Mouse (Mus musculus) intestine, embryonic 16.5 days (tissue): ENCODE results near the gene 2010111I01Rik. TPM values are rescaled to one million over a fixed set of nuclear protein-coding genes. Genes with fewer than 3 reads are reported as not detected.
"Not testable (repeated sequence)": the region's sequence is repeated elsewhere in the genome, so short reads cannot be mapped to it uniquely, and the experiment has no call there.

Source experiments
- ATAC-seq: fragments of 200-750 bp; cut with Nextera tagmentation; 2 replicates; pipeline ENCODE4 v1.8.0; 2017; ENCODE audit warnings: moderate TSS enrichment, moderate library complexity
- H3K27ac ChIP-seq: fragments of 300-500 bp; sonication (generic); 2 replicates; pipeline ENCODE4 v1.5.1; 2014; ENCODE audit warnings: mild to moderate bottlenecking, low read length
- H3K27me3 ChIP-seq: fragments of 300-500 bp; sonication (generic); replicated peaks from 2 replicates; pipeline ENCODE4 v1.6.1; 2014; ENCODE audit warnings: low read length, control low read depth, mixed read lengths; ENCODE audit not compliant: control insufficient read depth, insufficient read depth
- H3K36me3 ChIP-seq: fragments of 300-500 bp; sonication (generic); 2 replicates; pipeline ENCODE4 v1.6.1; 2014; ENCODE audit warnings: low read length, control low read depth; ENCODE audit not compliant: control insufficient read depth, insufficient read depth
- H3K4me1 ChIP-seq: fragments of 300-500 bp; sonication (generic); 2 replicates; pipeline ENCODE4 v1.6.1; 2014; ENCODE audit warnings: low read length, control low read depth, mixed read lengths; ENCODE audit not compliant: control insufficient read depth, insufficient read depth
- H3K4me2 ChIP-seq: fragments of 300-500 bp; sonication (generic); 2 replicates; pipeline ENCODE4 v1.6.1; 2014; ENCODE audit warnings: low read depth, low read length, control low read depth
- H3K4me3 ChIP-seq: fragments of 300-500 bp; sonication (generic); 2 replicates; pipeline ENCODE4 v1.5.1; 2014; ENCODE audit warnings: mild to moderate bottlenecking, low read length
- H3K9ac ChIP-seq: fragments of 300-500 bp; sonication (generic); 2 replicates; pipeline ENCODE4 v1.6.1; 2014; ENCODE audit warnings: low read depth, low read length
- H3K9me3 ChIP-seq: fragments of 300-500 bp; sonication (generic); 2 replicates; pipeline ENCODE4 v1.6.1; 2016; ENCODE audit warnings: low read length, control low read depth; ENCODE audit not compliant: control insufficient read depth
- WGBS: fragments of 180-500 bp; shearing (Covaris S2); extraction: QIAGEN DNeasy Blood & Tissue Kit; methylation state at CpG from one replicate; pipeline ENCODE4 v1.1.7; 2014; 5-methylcytosine and 5-hydroxymethylcytosine counted together
- polyA plus RNA-seq: library from polyadenylated mRNA; unstranded; fragments of >200 nt; fragmentation: Nextera tagmentation; extraction: Ambion mirVana; gene quantifications from 2 replicates; pipeline ENCODE4 v1.2.1, GENCODE M21; 2015

The 2010111I01Rik gene
- polyA plus RNA-seq, 1 experiment from 2014 or later, result 98.7 TPM

GRCm38 (mm10) chr13:63304799-63305159 lies 340.1 kb downstream of the 2010111I01Rik start:
- Histone ChIP-seq H3K27ac (no peak overlapping the region), H3K36me3 (peaks cover 13% of the 10 kb centered on the region), H3K9ac (no peak overlapping the region), H3K4me1 (peaks cover 23% of the 10 kb centered on the region), H3K4me3 (no peak overlapping the region), H3K9me3 (no peaks in the 10 kb centered on the region), H3K4me2 (no peak overlapping the region), H3K27me3 (no peaks in the 10 kb centered on the region)
- WGBS, result 60% methylated on average over 3 of the region's 3 CpGs
- ATAC-seq, result no peak

GRCm38 (mm10) chr13:63305160-63306011 lies 340.7 kb downstream of the 2010111I01Rik start:
- peaks cover 13% of the 10 kb centered on the region for H3K36me3 ChIP-seq
- peak; percentile 23; the same call in 1 of the 2 replicates for ATAC-seq
- H3K4me1 ChIP-seq, result peaks cover 23% of the 10 kb centered on the region
- H3K9ac ChIP-seq, result no peak overlapping the region
- no peaks in the 10 kb centered on the region for H3K27me3 ChIP-seq
- H3K27ac ChIP-seq, result 0 out of 2 replicates have a peak overlapping the region, but pooled peaks have one; percentile 21
- 40% methylated on average over 16 of the region's 16 CpGs for WGBS
- no peaks in the 10 kb centered on the region for H3K9me3 ChIP-seq
- no peak overlapping the region for H3K4me3 ChIP-seq
- no peak overlapping the region for H3K4me2 ChIP-seq

DNA sequence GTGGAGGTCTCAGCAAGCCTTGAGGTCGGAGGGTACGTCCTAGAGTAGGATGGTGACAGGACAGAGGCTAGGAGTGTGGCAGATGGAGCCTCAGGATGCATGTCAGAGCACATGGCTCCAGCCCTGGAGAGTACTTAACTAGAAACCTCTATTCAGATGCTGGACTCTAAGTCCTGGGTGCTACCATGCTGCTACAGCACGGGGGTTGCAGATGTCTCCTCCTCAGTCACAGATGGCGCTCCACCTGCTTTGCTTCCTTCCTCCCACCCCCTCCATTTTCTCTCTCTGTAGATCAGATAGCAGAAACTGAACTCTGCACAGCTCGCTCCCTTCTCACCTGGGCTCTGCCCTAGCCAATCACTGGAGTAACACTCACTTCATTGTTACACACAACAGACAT lies 342.1 kb downstream of the 2010111I01Rik start:
- peaks cover 5% of the 10 kb centered on the region; the same call in 1 of the 2 replicates for H3K36me3 ChIP-seq
- WGBS, result 87% methylated on average over 5 of the region's 5 CpGs
- H3K27me3 ChIP-seq, result no peaks in the 10 kb centered on the region
- H3K4me2 ChIP-seq, result no peak overlapping the region
- H3K9ac ChIP-seq, result no peak overlapping the region
- no peak overlapping the region for H3K4me3 ChIP-seq
- no peak overlapping the region for H3K27ac ChIP-seq
- H3K4me1 ChIP-seq, result peaks cover 14% of the 10 kb centered on the region
- H3K9me3 ChIP-seq, result no peaks in the 10 kb centered on the region
- peak; percentile 7; the same call in 1 of the 2 replicates for ATAC-seq

DNA sequence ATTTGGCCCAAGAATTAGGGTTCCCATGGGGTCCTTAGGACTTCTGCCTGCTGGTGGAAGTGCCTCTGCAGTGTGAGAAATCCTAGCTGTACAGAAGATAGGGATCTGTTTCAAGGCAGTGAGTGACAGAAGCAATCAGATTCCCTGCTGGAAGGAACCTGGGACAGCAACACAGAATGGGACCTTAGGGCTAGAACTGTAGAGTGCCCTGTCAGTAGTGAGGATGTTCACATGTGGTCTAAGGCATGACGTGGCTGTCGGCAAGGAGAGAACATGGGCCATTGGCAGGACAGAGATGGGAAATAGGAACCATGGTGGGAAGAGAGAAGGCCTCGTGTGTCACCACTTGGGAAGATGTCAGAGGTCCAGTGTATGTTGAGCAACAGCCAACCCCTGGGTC lies 344.9 kb downstream of the 2010111I01Rik start:
- Histone ChIP-seq H3K9ac (no peak overlapping the region), H3K27me3 (no peaks in the 10 kb centered on the region), H3K4me1 (peaks cover 12% of the 10 kb centered on the region), H3K27ac (no peak overlapping the region), H3K36me3 (peaks cover 2% of the 10 kb centered on the region; the same call in 1 of the 2 replicates), H3K4me2 (no peak overlapping the region), H3K4me3 (no peak overlapping the region), H3K9me3 (no peaks in the 10 kb centered on the region)
- 91% methylated on average over 3 of the region's 3 CpGs for WGBS
- no peak for ATAC-seq

GRCm38 (mm10) chr13:63311156-63311555 lies 346.5 kb downstream of the 2010111I01Rik start:
- no peak for ATAC-seq

DNA sequence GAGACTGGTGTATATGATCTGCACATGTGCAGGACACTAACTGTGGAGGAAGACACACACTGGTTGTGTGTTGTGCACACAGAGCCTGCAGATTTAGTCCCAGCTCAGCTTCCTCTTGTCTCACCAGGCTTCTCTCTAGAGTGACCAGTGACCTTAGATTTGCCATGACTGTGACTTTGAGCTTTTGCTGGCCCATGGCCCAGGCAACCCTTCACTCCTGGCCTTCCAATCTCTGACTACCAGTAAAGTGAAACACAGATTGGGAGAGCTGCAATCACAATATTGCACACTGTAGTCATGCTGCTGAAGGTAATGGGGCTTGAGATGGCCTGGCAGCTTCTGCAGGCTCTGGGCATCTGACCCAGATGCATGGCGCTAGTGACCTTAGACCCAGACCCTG lies 348.6 kb downstream of the 2010111I01Rik start:
- 85% methylated on average over 1 of the region's 1 CpGs for WGBS
- Histone ChIP-seq H3K9me3 (no peaks in the 10 kb centered on the region), H3K4me1 (0 out of 2 replicates have a peak, but pooled peaks cover 3% of the 10 kb centered on the region), H3K36me3 (0 out of 2 replicates have a peak, but pooled peaks cover 3% of the 10 kb centered on the region), H3K4me3 (no peak overlapping the region), H3K4me2 (no peak overlapping the region), H3K27ac (no peak overlapping the region), H3K9ac (no peak overlapping the region), H3K27me3 (no peaks in the 10 kb centered on the region)
- no peak for ATAC-seq

More at GRCm38 (mm10) chr13:63311156-63311555, 346.5 kb downstream of the 2010111I01Rik start:
- 60% methylated on average over 2 of the region's 2 CpGs for WGBS
- Histone ChIP-seq H3K4me1 (0 out of 2 replicates have a peak, but pooled peaks cover 3% of the 10 kb centered on the region), H3K9ac (no peak overlapping the region), H3K27ac (no peak overlapping the region), H3K4me3 (no peak overlapping the region), H3K36me3 (peaks cover 2% of the 10 kb centered on the region; the same call in 1 of the 2 replicates), H3K9me3 (no peaks in the 10 kb centered on the region), H3K27me3 (no peaks in the 10 kb centered on the region), H3K4me2 (no peak overlapping the region)

- Histone ChIP-seq H3K27me3 (no peaks in the 10 kb centered on the region), H3K27ac (no peak overlapping the region), H3K4me2 (no peak overlapping the region), H3K9me3 (no peaks in the 10 kb centered on the region), H3K9ac (no peak overlapping the region), H3K4me3 (no peak overlapping the region), H3K4me1 (0 out of 2 replicates have a peak, but pooled peaks cover 3% of the 10 kb centered on the region), H3K36me3 (0 out of 2 replicates have a peak, but pooled peaks cover 3% of the 10 kb centered on the region)
- 81% methylated on average over 12 of the region's 12 CpGs for WGBS
- 0 out of 2 replicates have a peak, but pooled peaks have one; percentile 15 for ATAC-seq
Measured at GRCm38 (mm10) chr13:63313748-63314607, 349.3 kb downstream of the 2010111I01Rik start.

DNA sequence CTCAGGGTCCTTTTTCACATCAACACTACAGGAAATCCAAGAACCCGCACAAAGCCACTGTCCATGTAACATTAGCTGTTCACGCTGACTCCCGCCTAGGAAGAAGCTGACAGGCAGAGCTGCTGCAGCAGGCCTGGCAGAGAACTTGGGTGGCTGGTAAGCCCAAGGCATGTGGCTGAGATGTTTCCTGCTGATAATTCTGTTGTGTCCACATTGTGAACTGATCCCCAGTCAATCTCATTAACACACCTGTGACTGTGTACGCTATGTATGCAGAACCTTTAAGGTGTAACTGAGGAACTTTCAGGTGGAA lies 349.9 kb downstream of the 2010111I01Rik start:
- no peak overlapping the region for H3K4me3 ChIP-seq
- H3K4me2 ChIP-seq, result no peak overlapping the region
- H3K9me3 ChIP-seq, result no peaks in the 10 kb centered on the region
- no peak overlapping the region for H3K9ac ChIP-seq
- no peak for ATAC-seq
- no peak overlapping the region for H3K27ac ChIP-seq
- H3K4me1 ChIP-seq, result 0 out of 2 replicates have a peak, but pooled peaks cover 3% of the 10 kb centered on the region
- 0 out of 2 replicates have a peak, but pooled peaks cover 3% of the 10 kb centered on the region for H3K36me3 ChIP-seq
- 79% methylated on average over 4 of the region's 4 CpGs for WGBS
- H3K27me3 ChIP-seq, result no peaks in the 10 kb centered on the region

DNA sequence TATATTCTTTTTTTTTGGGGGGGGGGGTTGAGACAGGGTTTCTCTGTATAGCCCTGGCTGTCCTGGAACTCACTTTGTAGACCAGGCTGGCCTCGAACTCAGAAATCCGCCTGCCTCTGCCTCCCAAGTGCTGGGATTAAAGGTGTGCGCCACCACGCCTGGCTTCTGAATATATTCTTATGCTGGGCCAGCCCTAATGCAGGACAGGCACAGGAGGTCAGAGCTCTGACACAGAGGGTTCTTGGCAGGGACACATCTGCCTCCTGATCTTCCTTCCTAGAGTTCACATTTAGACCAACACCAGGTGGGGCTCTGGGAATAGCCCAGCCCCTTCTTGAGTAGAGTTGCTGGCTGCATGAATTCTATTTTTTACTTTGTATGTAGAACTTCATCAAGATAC lies 350.4 kb downstream of the 2010111I01Rik start:
- H3K27me3 ChIP-seq, H3K9me3 ChIP-seq, H3K4me2 ChIP-seq, H3K36me3 ChIP-seq, H3K4me1 ChIP-seq, ATAC-seq, H3K27ac ChIP-seq, H3K9ac ChIP-seq, H3K4me3 ChIP-seq: not testable (repeated sequence)
- 96% methylated on average over 4 of the region's 4 CpGs for WGBS
